Mouse (Mus musculus) liver, embryonic 11.5 days (tissue): Measurements from ENCODE around the gene Prpf38b. TPM values are rescaled to one million over a fixed set of nuclear protein-coding genes. Genes with fewer than 3 reads are reported as not detected.

ENCODE experiments used
- ATAC-seq: fragments of 200-750 bp; cut with Nextera tagmentation; replicated peaks from 2 replicates; pipeline ENCODE4 v1.8.0; 2017; ENCODE audit warnings: moderate number of reproducible peaks, mild to moderate bottlenecking, moderate TSS enrichment, moderate library complexity; ENCODE audit not compliant: low FRiP score
- DNase-seq: peaks from one replicate; pipeline ENCODE4 v3.0.0-alpha.2; 2017; ENCODE audit warnings: low spot score
- H3K27ac ChIP-seq: fragments of 300-500 bp; sonication (generic); 2 replicates; pipeline ENCODE4 v1.5.1; 2014; ENCODE audit warnings: mild to moderate bottlenecking, low read depth, low read length, control low read depth
- H3K27me3 ChIP-seq: fragments of 300-500 bp; sonication (generic); replicated peaks from 2 replicates; pipeline ENCODE4 v1.6.1; 2014; ENCODE audit warnings: low read length, mixed read lengths; ENCODE audit not compliant: control insufficient read depth, insufficient read depth
- H3K36me3 ChIP-seq: fragments of 300-500 bp; sonication (generic); 2 replicates; pipeline ENCODE4 v1.6.1; 2014; ENCODE audit warnings: mild to moderate bottlenecking, low read length, moderate library complexity, mixed read lengths; ENCODE audit not compliant: control insufficient read depth, insufficient read depth
- H3K4me1 ChIP-seq: fragments of 300-500 bp; sonication (generic); replicated peaks from 2 replicates; pipeline ENCODE4 v1.6.1; 2014; ENCODE audit warnings: low read length, mixed read lengths; ENCODE audit not compliant: control insufficient read depth, insufficient read depth
- H3K4me2 ChIP-seq: fragments of 300-500 bp; sonication (generic); 2 replicates; pipeline ENCODE4 v1.6.1; 2014; ENCODE audit warnings: mild to moderate bottlenecking, control low read depth, moderate library complexity
- H3K4me3 ChIP-seq: fragments of 300-500 bp; sonication (generic); 2 replicates; pipeline ENCODE4 v1.5.1; 2014; ENCODE audit warnings: low read depth, low read length, control low read depth
- H3K9ac ChIP-seq: fragments of 300-500 bp; sonication (generic); 2 replicates; pipeline ENCODE4 v1.6.1; 2014; ENCODE audit warnings: low read depth, low read length, control low read depth
- H3K9me3 ChIP-seq: fragments of 300-500 bp; sonication (generic); 2 replicates; pipeline ENCODE4 v1.6.1; 2016; ENCODE audit warnings: low read length, inconsistent platforms, mixed read lengths; ENCODE audit not compliant: control insufficient read depth
- WGBS: fragments of 180-500 bp; shearing (Covaris S2); extraction: QIAGEN DNeasy Blood & Tissue Kit; methylation state at CpG from one replicate; pipeline ENCODE4 v1.1.7; 2014; 5-methylcytosine and 5-hydroxymethylcytosine counted together
- polyA plus RNA-seq: library from polyadenylated mRNA; unstranded; fragments of >200 nt; fragmentation: Nextera tagmentation; extraction: Ambion mirVana; gene quantifications from 2 replicates; pipeline ENCODE4 v1.2.1, GENCODE M21; 2014

Gene Prpf38b
- polyA plus RNA-seq, result 61.0 and 69.3 TPM in 2 replicates

DNA sequence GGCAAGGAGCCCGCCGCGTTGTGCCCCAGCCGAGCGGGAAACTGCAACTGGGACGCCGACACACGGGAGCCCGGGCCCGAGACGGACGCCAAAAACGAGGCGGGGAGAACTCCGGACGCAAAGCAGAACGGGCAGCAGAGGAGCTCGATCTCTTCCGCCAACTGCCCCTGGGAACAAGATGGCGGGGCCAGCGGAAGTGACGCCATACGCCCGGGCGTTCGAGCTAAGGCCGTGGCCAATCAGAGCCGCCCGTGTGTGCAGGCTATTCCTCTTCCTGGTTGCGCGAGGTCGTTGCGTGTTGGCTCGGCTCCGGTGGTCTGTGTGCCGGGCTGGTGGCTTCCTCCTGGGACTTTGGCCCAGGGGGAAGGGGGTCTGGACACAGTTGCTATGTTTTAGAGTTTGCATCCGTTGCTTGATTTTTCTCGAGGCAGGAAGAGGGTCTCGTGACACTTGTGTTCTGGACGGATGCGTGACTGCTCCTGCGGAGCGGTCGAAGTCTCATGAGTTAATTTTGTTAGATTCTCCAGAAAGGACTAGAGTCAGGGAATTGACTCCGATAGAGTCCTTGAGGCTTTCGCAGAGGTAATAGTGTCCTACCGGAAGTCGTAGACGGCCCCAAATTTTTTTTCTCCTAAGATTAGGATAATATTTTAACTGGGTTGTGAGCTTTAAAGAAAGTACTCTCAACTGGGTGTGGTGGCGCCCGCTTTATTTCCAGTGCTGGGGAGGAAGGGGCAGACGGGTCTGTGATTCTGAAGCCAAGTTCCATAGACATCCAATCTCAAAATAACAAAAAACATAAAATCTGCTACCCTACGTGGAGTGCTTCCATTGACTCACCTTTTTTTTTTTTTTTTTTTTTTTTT lies at the start of gene Prpf38b:
Gene Prpf38b, minus strand, starts transcription at position 180 of the 866 bp plus-strand sequence.
- Histone ChIP-seq H3K9ac (peak within 1 kb of the TSS; percentile 99), H3K36me3 (peaks cover 3% of the 10 kb centered on the region; the same call in 1 of the 2 replicates), H3K4me2 (peak within 1 kb of the TSS; percentile 83), H3K27ac (peak within 1 kb of the TSS; percentile 99), H3K4me3 (peak within 1 kb of the TSS; percentile 96), H3K27me3 (no peaks in the 10 kb centered on the region), H3K9me3 (no peaks in the 10 kb centered on the region), H3K4me1 (peaks cover 11% of the 10 kb centered on the region)
- WGBS, result under 1% methylated on average over 53 of the region's 53 CpGs
- ATAC-seq (peak; percentile 96), DNase-seq (peak; percentile 95)

DNA sequence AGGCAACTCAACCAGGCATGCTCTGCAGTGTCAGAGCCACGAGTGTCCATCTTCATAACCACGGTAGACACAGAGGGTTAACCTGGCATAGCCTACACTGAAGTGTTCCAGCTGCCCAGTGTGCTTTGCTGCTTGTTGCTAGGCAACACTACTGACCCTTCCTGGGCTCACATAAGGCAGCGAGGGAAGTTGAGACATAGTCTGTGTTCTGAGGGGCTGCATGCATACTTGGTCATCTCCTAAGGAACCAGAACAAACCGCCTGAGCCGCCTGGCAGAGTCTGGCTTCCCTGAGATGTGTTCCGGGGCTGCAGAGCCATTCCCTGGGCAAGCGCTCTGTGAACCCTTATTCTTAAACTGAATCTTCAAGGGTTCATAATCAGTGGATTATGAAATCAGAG lies 49.7 kb upstream of the Prpf38b start:
- no peak for DNase-seq
- no peak overlapping the region for H3K4me2 ChIP-seq
- no peaks in the 10 kb centered on the region for H3K27me3 ChIP-seq
- H3K36me3 ChIP-seq, result no peaks in the 10 kb centered on the region
- 47% methylated on average over 7 of the region's 7 CpGs for WGBS
- H3K27ac ChIP-seq, result no peak overlapping the region
- no peak for ATAC-seq
- H3K4me1 ChIP-seq, result 0 out of 2 replicates have a peak, but pooled peaks cover 2% of the 10 kb centered on the region
- no peaks in the 10 kb centered on the region for H3K9me3 ChIP-seq
- no peak overlapping the region for H3K9ac ChIP-seq
- H3K4me3 ChIP-seq, result no peak overlapping the region

DNA sequence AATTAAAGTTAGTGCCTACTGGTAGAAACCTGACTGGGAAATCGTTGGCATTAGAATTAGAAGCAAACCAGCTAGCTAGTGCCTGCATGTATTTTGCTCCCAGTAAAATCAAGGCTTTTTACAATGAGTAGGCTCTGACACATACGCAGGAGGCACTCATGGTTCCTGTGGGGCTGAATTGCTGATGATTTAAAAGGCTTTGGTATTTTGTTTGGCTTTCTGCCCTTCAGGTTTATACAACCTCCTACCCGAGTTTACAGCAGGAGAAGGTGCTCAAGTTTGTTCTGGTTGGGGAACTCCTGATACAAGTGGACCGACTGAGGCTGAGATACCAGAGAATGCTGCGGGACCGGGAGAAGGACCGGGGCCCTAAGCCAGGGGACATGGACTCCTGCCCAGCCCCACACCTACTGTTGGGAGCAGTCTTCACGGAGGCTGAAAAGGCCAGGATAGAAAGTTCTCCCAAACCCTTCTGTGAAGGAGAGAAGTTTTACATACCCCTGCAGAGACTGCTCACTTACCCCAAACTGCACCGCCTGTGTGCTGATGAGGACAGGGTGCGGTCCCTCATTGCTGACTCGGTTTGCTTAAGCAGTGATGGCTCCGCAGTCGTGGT lies 48.3 kb upstream of the Prpf38b start:
- DNase-seq (no peak), ATAC-seq (no peak)
- Histone ChIP-seq H3K9ac (no peak overlapping the region), H3K4me1 (0 out of 2 replicates have a peak, but pooled peaks cover 2% of the 10 kb centered on the region), H3K36me3 (no peaks in the 10 kb centered on the region), H3K4me2 (no peak overlapping the region), H3K9me3 (no peaks in the 10 kb centered on the region), H3K27me3 (no peaks in the 10 kb centered on the region), H3K27ac (no peak overlapping the region), H3K4me3 (no peak overlapping the region)
- 76% methylated on average over 13 of the region's 13 CpGs for WGBS

DNA sequence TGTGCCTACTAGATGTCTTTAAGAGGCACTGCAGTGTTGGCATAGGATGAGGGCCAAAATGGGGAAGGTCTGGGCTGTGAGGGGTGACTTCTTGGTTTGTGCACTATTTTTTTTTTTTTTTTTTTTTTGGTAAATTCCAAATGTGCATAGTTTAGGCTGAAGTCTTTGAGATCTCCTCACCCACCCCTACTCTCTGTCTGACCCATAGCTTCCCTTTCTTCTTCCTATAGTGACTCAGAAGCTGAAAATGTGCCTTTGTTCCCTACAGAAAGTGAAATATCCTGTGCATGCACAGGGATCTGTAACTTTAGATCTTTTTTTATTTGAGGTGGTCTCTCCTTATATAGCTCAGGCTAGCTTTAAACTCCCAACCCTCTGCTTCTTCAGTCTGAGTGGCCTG lies 46.4 kb upstream of the Prpf38b start:
- Histone ChIP-seq H3K4me1 (0 out of 2 replicates have a peak, but pooled peaks cover 2% of the 10 kb centered on the region), H3K27ac (no peak overlapping the region)
- ATAC-seq, result no peak

DNA sequence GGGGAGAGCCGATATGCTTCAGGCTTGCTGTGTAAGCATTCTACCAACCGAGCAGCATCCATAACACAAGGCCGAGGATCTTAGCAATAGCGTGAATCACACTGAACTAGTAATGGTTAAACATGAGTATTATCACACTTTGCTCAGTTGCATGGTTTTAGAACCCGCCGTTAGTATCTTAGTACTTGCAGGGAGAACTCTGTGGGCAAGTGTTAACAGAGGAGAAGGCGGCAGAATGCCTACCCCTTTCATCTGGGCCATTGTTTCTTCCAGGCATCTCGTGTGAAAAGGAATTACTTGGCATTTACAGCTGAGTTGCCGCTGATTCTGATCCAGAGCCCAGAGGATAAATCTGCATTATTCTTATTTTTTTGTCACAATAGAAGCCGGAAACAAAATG lies 29.5 kb upstream of the Prpf38b start:
- DNase-seq (no peak), ATAC-seq (no peak)
- Histone ChIP-seq H3K36me3 (no peaks in the 10 kb centered on the region), H3K4me2 (no peak overlapping the region), H3K4me1 (no peaks in the 10 kb centered on the region), H3K27me3 (no peaks in the 10 kb centered on the region; the same call in none of the 2 replicates), H3K9me3 (no peaks in the 10 kb centered on the region), H3K27ac (no peak overlapping the region), H3K9ac (no peak overlapping the region), H3K4me3 (no peak overlapping the region)
- 83% methylated on average over 10 of the region's 10 CpGs for WGBS

More for the DNA sequence above, 46.4 kb upstream of the Prpf38b start:
- Histone ChIP-seq H3K27me3 (no peaks in the 10 kb centered on the region), H3K36me3 (no peaks in the 10 kb centered on the region), H3K4me3 (no peak overlapping the region), H3K4me2 (no peak overlapping the region), H3K9me3 (no peaks in the 10 kb centered on the region), H3K9ac (no peak overlapping the region)
- DNase-seq, result no peak

DNA sequence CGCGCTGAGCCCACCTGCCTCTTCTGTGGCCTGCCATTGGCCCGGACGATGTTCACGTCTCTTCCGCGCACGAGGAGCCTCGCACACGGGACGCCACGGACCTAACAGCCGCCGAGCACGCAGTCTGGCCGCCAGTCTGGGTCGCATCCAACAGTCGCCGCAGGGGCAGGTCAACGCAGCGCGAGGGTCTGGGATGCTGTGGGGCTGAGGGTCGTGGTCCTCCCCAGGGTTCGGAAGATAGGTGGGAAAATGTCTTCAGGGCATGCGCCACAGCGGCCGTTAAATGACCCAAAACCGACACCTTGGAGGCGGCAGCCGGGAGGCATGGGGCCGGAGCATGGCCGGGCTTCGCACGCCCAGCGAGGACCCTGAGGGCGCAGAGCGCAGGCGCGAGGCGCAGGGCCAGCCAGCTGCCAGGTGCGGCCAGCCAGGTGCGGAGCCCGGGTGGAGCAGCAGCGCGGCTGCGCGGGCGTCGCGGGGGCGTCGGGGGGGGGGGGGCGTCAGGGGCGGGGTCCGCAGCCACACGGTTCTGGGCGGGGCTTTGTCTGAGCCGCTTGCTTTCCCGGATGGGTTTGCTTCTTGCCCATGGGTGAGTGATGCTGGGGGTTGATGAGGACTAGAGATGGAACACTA lies 28.6 kb upstream of the Prpf38b start, which contains the start of gene Gm9857:
Gene Gm9857, minus strand, starts transcription at position 445 of the 633 bp plus-strand sequence.
- H3K9ac ChIP-seq, result peak within 1 kb of the TSS; percentile 26; the same call in 1 of the 2 replicates
- H3K4me2 ChIP-seq, result peak within 1 kb of the TSS; percentile 66
- peak; percentile 29 for ATAC-seq
- peak within 1 kb of the TSS; percentile 32 for H3K4me3 ChIP-seq
- H3K4me1 ChIP-seq, result no peaks in the 10 kb centered on the region
- H3K27me3 ChIP-seq, result no peaks in the 10 kb centered on the region; the same call in none of the 2 replicates
- no peaks in the 10 kb centered on the region for H3K36me3 ChIP-seq
- DNase-seq, result no peak
- H3K27ac ChIP-seq, result no peak within 1 kb of the TSS
- no peaks in the 10 kb centered on the region for H3K9me3 ChIP-seq
- WGBS, result 51% methylated on average over 41 of the region's 59 CpGs

DNA sequence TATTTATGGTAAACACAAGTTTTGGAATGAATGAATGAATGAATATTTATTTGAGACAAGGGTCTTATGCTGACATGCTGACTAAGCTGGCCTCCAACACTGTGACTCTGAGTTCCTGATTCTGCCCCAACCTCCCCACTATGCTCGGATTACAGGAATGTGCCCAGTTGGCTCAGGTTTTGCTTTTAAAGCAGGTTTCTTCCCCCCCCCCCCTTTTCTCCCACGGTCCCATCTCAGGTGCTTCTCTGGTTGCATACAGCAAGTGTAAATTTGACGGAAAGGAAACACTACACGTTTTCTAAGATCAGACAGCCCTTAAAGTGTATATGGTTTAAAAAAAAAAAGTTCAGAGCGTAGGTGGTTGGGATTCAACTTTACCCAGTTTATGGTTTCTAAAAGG lies 28.0 kb upstream of the Prpf38b start, which contains the start of gene Henmt1:
Gene Henmt1, plus strand, starts transcription at position 301 of the 400 bp plus-strand sequence.
- H3K4me1 ChIP-seq, result no peaks in the 10 kb centered on the region
- H3K36me3 ChIP-seq, result no peaks in the 10 kb centered on the region
- H3K9me3 ChIP-seq, result no peaks in the 10 kb centered on the region
- ATAC-seq (no peak), DNase-seq (no peak)
- peak within 1 kb of the TSS; percentile 32 for H3K4me3 ChIP-seq
- H3K27ac ChIP-seq, result no peak within 1 kb of the TSS
- peak within 1 kb of the TSS; percentile 26; the same call in 1 of the 2 replicates for H3K9ac ChIP-seq
- H3K4me2 ChIP-seq, result peak within 1 kb of the TSS; percentile 66
- no peaks in the 10 kb centered on the region; the same call in none of the 2 replicates for H3K27me3 ChIP-seq
- WGBS, result 81% methylated on average over 5 of the region's 5 CpGs

DNA sequence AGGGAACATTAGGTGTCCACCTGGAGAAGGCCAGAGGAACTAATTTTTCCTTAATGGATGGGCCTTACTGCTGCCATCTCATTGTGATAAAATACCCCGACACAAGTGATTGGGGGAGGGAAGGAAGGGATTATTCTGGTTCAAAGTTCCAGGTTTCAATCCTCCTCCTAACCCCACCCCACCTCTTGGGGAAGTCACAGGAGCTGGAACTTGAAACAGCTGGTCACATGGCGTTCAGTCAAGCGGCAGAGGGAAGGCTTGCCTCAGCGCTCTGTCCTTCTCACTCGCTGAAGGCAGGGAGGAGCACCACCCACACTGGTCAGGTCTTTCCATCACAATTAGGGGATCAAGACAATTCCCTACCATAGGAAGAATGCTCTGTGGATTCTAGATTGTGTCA lies 27.2 kb upstream of the Prpf38b start:
- Histone ChIP-seq H3K4me2 (no peak overlapping the region), H3K36me3 (no peaks in the 10 kb centered on the region), H3K4me3 (no peak overlapping the region), H3K27me3 (no peaks in the 10 kb centered on the region; the same call in none of the 2 replicates), H3K9me3 (no peaks in the 10 kb centered on the region), H3K27ac (no peak overlapping the region), H3K9ac (no peak overlapping the region), H3K4me1 (no peaks in the 10 kb centered on the region)
- no peak for ATAC-seq
- 91% methylated on average over 5 of the region's 5 CpGs for WGBS
- DNase-seq, result no peak
